Mouse (Mus musculus) lung, postnatal 25 days (tissue): ENCODE measurements at regions not wholly inside any gene's neighbourhood (a gene's known extent, or its start where the extent isn't known, plus 50 kb on each side); places are given as distances from the start of the nearest gene placed in this dataset.

ENCODE experiments used
- DNase-seq: peaks from one replicate; pipeline ENCODE4 v3.0.0; 2022; ENCODE audit warnings: low spot score

DNA sequence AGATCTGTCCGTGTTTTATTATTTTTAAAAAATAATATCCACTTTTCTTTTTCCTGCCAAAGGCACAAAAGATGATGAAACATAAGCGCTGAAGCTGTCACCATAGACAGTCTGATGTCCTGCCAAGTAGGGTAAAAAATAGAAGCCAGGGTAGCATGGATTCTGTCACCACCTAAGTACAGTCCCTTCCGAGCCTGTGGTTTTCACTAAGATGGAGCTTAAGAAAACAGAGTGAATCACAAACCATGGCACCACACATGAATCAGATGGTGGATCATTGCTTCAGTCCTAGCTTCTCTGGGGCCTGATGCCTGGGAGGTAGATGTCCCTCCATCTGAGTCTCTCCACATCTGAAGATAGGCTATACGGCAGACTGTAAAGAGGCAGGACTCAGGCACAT lies 55.9 kb upstream of the Fmod start:
- no peak for DNase-seq

DNA sequence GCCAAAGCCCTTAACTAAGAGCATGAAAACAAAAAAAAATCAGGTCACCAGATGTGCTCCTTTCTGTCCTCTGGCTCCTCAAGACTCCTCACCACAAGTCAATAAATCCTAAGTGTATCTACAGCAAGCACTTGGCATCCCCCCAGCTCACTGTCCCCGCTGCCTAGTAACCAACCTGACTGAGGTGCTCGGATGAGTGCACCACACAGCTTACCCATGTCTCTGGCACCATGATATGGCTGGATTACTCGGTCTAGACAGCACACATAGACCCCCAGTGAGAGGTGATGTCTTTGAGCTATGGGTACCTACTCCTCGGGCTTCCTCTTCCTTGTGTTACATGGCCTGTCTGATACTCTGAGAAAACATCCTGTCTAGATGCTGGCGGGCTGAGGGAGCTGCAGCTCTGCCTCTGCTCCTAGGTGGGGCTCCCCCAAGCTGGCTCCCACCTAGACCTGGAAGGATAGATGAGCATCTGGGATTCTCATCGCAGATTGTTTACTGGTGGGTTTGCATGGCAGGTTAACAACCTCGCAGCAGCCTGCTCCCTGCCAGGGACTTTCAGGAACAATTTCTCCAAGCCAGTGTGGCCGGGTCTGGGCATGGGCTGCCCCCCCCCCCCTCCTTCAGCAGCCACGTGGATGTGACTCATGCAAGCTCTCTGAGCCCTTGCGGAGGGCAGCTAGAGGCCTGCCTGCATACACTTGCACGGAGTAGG lies 57.2 kb upstream of the Prelp start:
- no peak for DNase-seq

DNA sequence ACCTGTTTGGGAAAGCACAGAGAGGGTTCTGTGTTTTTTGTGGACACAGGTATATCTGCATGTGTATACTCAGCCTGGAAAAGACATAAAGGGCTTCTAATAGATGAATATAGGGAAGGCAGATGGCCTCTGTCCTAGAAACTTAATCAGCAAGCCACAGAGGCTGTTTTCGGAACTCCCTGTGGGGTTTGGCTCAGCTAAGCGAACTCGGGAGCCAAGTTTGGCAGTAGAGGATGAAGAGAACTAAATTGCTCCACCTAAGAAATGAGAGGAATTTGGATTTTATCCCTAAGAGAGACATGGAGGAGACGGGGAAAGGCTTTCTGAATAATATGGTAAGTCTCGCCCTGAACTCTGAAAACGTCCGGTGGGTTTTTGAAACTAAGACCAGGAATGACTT lies 56.0 kb upstream of the Prelp start:
- peak; percentile 44 for DNase-seq

DNA sequence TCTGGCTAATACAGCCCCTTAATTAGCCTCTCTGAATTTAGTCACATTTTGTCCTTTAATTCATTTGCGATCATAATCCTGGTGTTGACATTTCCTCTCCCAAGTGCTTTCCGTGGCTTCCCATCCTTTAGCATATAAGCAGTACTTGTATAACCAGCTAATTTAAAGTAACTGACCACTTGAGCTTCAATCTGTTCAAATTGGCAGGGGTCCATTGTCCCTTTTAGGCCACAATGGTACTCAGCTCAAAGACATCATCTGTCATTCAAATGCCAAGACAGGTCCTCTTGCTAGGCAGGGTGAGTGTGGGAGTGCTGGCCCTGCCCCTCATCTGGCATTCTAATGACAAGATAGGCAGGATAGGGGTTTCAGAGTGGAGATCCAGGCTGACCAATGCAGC lies 52.6 kb upstream of the Prelp start:
- DNase-seq: no peak

DNA sequence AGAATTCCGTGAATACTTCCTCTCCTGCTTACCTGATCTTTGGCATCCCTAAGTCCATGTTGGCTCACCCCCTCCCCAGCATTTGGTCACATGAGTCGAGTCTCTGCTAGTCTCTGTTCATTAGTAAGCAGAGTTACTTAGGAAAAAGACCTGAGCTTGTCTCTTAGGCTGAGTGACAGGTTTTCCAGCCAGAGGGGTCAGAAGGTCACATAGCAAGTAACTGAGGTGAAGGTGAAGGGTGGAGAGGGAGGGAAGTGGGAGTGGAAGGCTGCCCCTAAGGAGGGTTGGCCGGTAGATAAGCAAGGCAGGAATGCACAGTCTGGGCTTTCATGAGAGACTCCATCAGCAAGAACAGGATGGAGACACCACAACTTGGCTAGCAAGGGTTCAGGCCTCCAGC lies 50.1 kb upstream of the Prelp start:
- no peak for DNase-seq
